Mouse (Mus musculus) limb, embryonic 13.5 days (tissue): ENCODE measurements around the gene Klf7. TPM values are rescaled to one million over a fixed set of nuclear protein-coding genes. Genes with fewer than 3 reads are reported as not detected.

Experiments used
- ATAC-seq: fragments of 200-750 bp; cut with Nextera tagmentation; 2 replicates; pipeline ENCODE4 v1.8.0; 2017; ENCODE audit warnings: low read depth, moderate number of reproducible peaks, moderate TSS enrichment; ENCODE audit not compliant: low FRiP score
- H3K27ac ChIP-seq: fragments of 300-500 bp; sonication (generic); 2 replicates; pipeline ENCODE4 v1.5.1; 2015; ENCODE audit warnings: inconsistent platforms, mild to moderate bottlenecking, moderate library complexity
- H3K27me3 ChIP-seq: fragments of 300-500 bp; sonication (generic); 2 replicates; pipeline ENCODE4 v1.6.1; 2015; ENCODE audit warnings: mild to moderate bottlenecking, inconsistent platforms
- H3K36me3 ChIP-seq: fragments of 300-500 bp; sonication (generic); 2 replicates; pipeline ENCODE4 v1.6.1; 2015; ENCODE audit warnings: inconsistent platforms, mild to moderate bottlenecking, moderate library complexity
- H3K4me1 ChIP-seq: fragments of 300-500 bp; sonication (generic); 2 replicates; pipeline ENCODE4 v1.6.1; 2015; ENCODE audit warnings: inconsistent platforms
- H3K4me2 ChIP-seq: fragments of 300-500 bp; sonication (generic); replicated peaks from 2 replicates; pipeline ENCODE4 v1.6.1; 2015; ENCODE audit warnings: inconsistent platforms, mild to moderate bottlenecking, moderate library complexity
- H3K4me3 ChIP-seq: fragments of 300-500 bp; sonication (generic); 2 replicates; pipeline ENCODE4 v1.5.1; 2015; ENCODE audit warnings: moderate library complexity, mild to moderate bottlenecking, inconsistent platforms
- H3K9ac ChIP-seq: fragments of 300-500 bp; sonication (generic); 2 replicates; pipeline ENCODE4 v1.6.1; 2015; ENCODE audit warnings: mild to moderate bottlenecking, inconsistent platforms
- H3K9me3 ChIP-seq: fragments of 300-500 bp; sonication (generic); 2 replicates; pipeline ENCODE4 v1.6.1; 2016; ENCODE audit warnings: inconsistent platforms
- WGBS: fragments of 180-500 bp; shearing (Covaris S2); methylation state at CpG from one replicate; pipeline ENCODE4 v1.1.7; 2015; 5-methylcytosine and 5-hydroxymethylcytosine counted together
- polyA plus RNA-seq: library from polyadenylated mRNA; unstranded; fragments of >200 nt; fragmentation: Nextera tagmentation; extraction: Ambion mirVana; gene quantifications from 2 replicates; pipeline ENCODE4 v1.2.1, GENCODE M21; 2015

The Klf7 gene
- polyA plus RNA-seq, 1 experiment from 2014 or later, result 20.0 TPM

DNA sequence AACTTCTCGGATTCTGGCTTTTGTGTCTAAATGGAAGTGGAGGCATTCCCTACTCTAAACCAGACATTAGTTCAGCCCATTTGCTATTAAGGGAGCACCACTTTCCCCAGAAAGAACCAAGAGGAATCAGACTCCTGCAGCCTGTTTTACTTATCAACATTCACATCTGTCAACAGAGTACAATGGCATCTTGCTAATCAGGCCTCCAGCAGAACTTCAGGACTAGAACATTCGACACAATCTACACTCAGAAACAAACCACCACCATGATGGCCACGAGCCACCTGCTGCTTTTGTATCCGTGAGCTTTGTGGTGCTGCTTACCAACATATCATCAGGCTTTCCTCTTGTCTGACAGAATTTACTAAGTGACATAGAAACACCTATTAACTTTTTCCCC is 23.3 kb downstream of the Klf7 start:
- H3K27ac ChIP-seq, result no peak overlapping the region
- no peak overlapping the region for H3K9ac ChIP-seq
- H3K4me2 ChIP-seq, result no peak overlapping the region
- WGBS, result 61% methylated on average over 4 of the region's 4 CpGs
- no peaks in the 10 kb centered on the region for H3K27me3 ChIP-seq
- ATAC-seq, result no peak
- no peaks in the 10 kb centered on the region for H3K9me3 ChIP-seq
- H3K4me3 ChIP-seq, result no peak overlapping the region
- H3K4me1 ChIP-seq, result peaks cover 34% of the 10 kb centered on the region
- H3K36me3 ChIP-seq, result no peaks in the 10 kb centered on the region

DNA sequence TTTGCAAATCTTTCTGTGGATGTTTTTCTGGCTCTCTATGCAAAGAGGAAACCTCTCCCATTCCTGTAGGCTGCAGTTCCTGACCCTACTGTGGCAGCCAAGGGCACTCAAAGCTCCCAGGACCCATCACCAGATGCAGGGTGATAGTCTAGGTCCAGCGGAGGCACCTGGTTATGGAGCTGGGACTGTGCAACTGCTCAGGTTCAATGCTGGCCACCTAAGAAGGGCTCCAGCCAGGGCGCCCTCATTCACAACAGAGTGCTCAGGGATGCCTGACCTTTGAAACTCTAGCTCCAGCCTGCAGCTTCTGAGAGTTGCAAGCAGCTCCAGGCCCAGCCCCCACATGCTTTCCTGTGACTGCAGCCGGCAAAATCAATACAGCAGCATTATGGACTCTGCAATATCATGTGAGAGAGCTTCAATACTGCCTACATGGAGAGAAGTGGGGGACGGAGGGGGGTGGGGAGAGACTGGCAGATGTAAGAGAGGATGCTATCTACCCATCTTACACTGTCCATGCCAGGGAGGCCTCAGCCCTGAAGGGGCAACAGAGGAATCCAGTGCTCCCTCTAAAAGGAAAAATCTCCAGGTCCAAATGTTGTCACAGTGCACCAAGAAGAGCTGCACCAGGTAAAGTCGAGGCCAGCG is 24.3 kb downstream of the Klf7 start:
- no peak overlapping the region for H3K27ac ChIP-seq

DNA sequence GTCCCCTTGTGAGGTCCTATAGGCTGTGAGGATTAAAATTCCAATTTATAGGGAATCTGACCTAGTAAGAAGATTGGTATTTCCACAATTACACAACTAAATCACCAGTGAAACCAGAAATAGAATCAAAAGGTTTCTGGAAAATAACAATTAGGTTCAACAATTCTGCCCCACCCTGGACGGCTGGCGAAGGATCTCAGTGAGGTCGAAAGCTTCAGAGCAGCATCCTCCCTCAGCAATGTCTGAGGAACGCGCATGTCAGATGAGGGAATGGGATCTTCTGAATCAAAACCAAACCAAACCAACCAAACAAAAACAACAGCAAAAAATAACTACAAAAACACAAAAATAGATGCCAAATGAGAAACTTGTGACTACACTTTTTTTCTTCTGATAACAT is 29.1 kb downstream of the Klf7 start:
- no peak overlapping the region for H3K4me2 ChIP-seq
- peaks cover 30% of the 10 kb centered on the region for H3K4me1 ChIP-seq
- no peak overlapping the region for H3K4me3 ChIP-seq
- H3K27me3 ChIP-seq, result no peaks in the 10 kb centered on the region
- H3K27ac ChIP-seq, result no peak overlapping the region
- no peaks in the 10 kb centered on the region for H3K36me3 ChIP-seq
- H3K9me3 ChIP-seq, result no peaks in the 10 kb centered on the region
- 91% methylated on average over 5 of the region's 5 CpGs for WGBS
- ATAC-seq, result no peak
- no peak overlapping the region for H3K9ac ChIP-seq

More for the DNA sequence above, 24.3 kb downstream of the Klf7 start:
- no peaks in the 10 kb centered on the region for H3K27me3 ChIP-seq
- no peaks in the 10 kb centered on the region for H3K36me3 ChIP-seq
- H3K9me3 ChIP-seq, result no peaks in the 10 kb centered on the region
- no peak for ATAC-seq
- H3K4me1 ChIP-seq, result peaks cover 34% of the 10 kb centered on the region
- H3K9ac ChIP-seq, result 0 out of 2 replicates have a peak overlapping the region, but pooled peaks have one; percentile 6
- H3K4me2 ChIP-seq, result no peak overlapping the region
- WGBS, result 66% methylated on average over 6 of the region's 6 CpGs
- no peak overlapping the region for H3K4me3 ChIP-seq

- Histone ChIP-seq H3K36me3 (no peaks in the 10 kb centered on the region), H3K9ac (no peak overlapping the region), H3K9me3 (no peaks in the 10 kb centered on the region), H3K4me3 (no peak overlapping the region), H3K4me2 (no peak overlapping the region), H3K27ac (no peak overlapping the region), H3K27me3 (no peaks in the 10 kb centered on the region), H3K4me1 (peaks cover 27% of the 10 kb centered on the region)
- 81% methylated on average over 9 of the region's 9 CpGs for WGBS
- ATAC-seq, result no peak
These were observed 30.5 kb downstream of the Klf7 start for GRCm38 (mm10) chr1:64091591-64091990.

DNA sequence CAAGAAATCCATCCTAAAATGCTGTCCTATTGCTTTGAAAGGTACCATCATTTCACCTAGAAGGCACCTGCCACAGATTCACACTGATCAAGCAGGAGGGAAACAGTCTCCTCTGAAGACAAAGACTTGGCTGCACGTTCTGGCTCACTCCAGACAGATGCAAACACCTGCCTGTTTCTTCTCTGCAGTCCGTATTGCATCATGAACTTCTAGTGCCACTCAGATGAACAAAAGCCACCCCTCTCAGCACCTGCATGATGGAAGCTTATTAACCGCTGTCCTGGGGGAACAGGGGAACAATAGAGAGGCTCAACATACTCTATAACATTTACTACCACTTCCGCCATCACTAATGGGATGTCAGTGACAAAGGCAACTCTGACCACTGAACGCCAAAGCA is 31.5 kb downstream of the Klf7 start:
- no peaks in the 10 kb centered on the region for H3K9me3 ChIP-seq
- H3K4me2 ChIP-seq, result no peak overlapping the region
- H3K36me3 ChIP-seq, result no peaks in the 10 kb centered on the region
- ATAC-seq, result no peak
- no peaks in the 10 kb centered on the region for H3K27me3 ChIP-seq
- H3K9ac ChIP-seq, result no peak overlapping the region
- H3K27ac ChIP-seq, result no peak overlapping the region
- peaks cover 30% of the 10 kb centered on the region for H3K4me1 ChIP-seq
- no peak overlapping the region for H3K4me3 ChIP-seq
- 86% methylated on average over 5 of the region's 5 CpGs for WGBS

- peaks cover 36% of the 10 kb centered on the region for H3K4me1 ChIP-seq
- H3K4me3 ChIP-seq, result no peak overlapping the region
- H3K9me3 ChIP-seq, result no peaks in the 10 kb centered on the region
- WGBS, result 72% methylated on average over 1 of the region's 1 CpGs
- no peaks in the 10 kb centered on the region for H3K27me3 ChIP-seq
- no peak overlapping the region for H3K27ac ChIP-seq
- no peak for ATAC-seq
- no peak overlapping the region for H3K9ac ChIP-seq
- no peaks in the 10 kb centered on the region for H3K36me3 ChIP-seq
- H3K4me2 ChIP-seq, result no peak overlapping the region
These were observed 32.4 kb downstream of the Klf7 start for GRCm38 (mm10) chr1:64089691-64090090.

DNA sequence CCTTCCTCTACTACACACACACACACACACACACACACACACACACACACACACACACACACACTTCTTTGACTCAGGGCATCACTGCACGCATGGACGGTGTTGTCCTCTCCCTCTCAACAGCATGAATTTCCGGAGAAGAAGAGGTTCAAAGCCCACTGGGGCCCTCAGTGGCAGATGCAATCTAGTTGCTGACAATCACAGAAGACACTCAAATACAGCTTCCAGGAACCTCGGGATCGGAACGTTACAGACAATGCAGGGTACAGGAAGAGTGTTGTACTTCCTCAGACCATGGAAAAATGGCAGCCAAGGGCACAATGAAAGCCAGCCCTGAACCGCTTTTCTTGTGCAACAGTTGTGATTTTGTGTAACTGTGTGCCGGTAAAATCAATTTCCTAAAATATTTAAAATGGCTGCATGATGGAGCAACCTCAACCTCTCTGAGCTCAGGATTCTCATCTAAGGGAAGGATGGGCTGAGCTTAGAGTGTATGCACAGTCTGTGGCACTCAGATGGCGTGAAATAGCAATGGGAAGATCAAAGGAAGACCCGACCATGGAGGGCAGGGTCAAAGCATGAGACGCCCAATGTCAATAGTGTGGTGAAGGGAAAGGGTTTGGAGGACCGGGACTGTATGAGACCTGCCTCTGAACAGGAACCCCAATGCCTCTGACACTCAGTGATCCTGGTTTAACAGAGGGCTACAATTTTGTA is 33.3 kb downstream of the Klf7 start:
- 0 out of 2 replicates have a peak, but pooled peaks have one; percentile 1 for ATAC-seq
- Histone ChIP-seq H3K4me2 (peak overlapping the region; percentile 54), H3K9ac (no peak overlapping the region), H3K27ac (0 out of 2 replicates have a peak overlapping the region, but pooled peaks have one; percentile 44), H3K9me3 (no peaks in the 10 kb centered on the region), H3K4me1 (peaks cover 41% of the 10 kb centered on the region), H3K27me3 (no peaks in the 10 kb centered on the region), H3K36me3 (no peaks in the 10 kb centered on the region), H3K4me3 (no peak overlapping the region)
- 70% methylated on average over 12 of the region's 12 CpGs for WGBS

- no peak overlapping the region for H3K27ac ChIP-seq
- peak; percentile 95 for ATAC-seq
These were observed 34.2 kb downstream of the Klf7 start for GRCm38 (mm10) chr1:64087657-64088603.

GRCm38 (mm10) chr1:64085875-64086274 is 36.2 kb downstream of the Klf7 start:
- Histone ChIP-seq H3K36me3 (no peaks in the 10 kb centered on the region), H3K4me1 (peaks cover 37% of the 10 kb centered on the region), H3K9me3 (no peaks in the 10 kb centered on the region), H3K9ac (no peak overlapping the region), H3K4me3 (no peak overlapping the region), H3K4me2 (no peak overlapping the region), H3K27me3 (no peaks in the 10 kb centered on the region), H3K27ac (no peak overlapping the region)
- ATAC-seq, result no peak
- WGBS, result 92% methylated on average over 4 of the region's 4 CpGs

More at GRCm38 (mm10) chr1:64087657-64088603, 34.2 kb downstream of the Klf7 start:
- Histone ChIP-seq H3K9ac (no peak overlapping the region), H3K9me3 (no peaks in the 10 kb centered on the region), H3K36me3 (no peaks in the 10 kb centered on the region), H3K4me3 (peak overlapping the region; percentile 12), H3K27me3 (no peaks in the 10 kb centered on the region), H3K4me2 (peak overlapping the region; percentile 54), H3K4me1 (peaks cover 41% of the 10 kb centered on the region)
- WGBS, result 9% methylated on average over 17 of the region's 17 CpGs

GRCm38 (mm10) chr1:64085361-64085760 is 36.7 kb downstream of the Klf7 start:
- Histone ChIP-seq H3K9me3 (no peaks in the 10 kb centered on the region), H3K27me3 (no peaks in the 10 kb centered on the region), H3K4me2 (no peak overlapping the region), H3K4me1 (peaks cover 32% of the 10 kb centered on the region), H3K27ac (no peak overlapping the region), H3K4me3 (no peak overlapping the region), H3K36me3 (no peaks in the 10 kb centered on the region), H3K9ac (no peak overlapping the region)
- ATAC-seq, result no peak
- WGBS, result 48% methylated on average over 4 of the region's 4 CpGs

DNA sequence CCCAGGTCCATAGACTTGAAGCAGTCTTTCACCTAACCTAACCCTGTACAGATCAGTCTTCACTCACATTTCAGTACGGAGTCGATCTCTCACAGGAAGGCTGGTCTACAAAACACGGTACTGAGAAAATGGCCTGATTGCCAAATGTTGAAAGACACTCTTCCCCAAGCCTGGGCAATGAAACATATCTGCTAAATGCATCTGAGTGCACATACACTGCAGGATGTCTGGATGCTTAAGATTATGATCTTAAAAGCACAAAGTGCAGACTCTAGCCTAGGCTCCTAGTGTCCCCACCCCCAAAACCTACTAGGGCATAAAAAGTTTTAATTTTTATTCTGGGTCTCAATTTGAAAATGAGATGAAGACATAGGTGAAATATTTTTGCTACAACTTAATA is 37.4 kb downstream of the Klf7 start:
- Histone ChIP-seq H3K9me3 (no peaks in the 10 kb centered on the region), H3K9ac (no peak overlapping the region), H3K36me3 (no peaks in the 10 kb centered on the region), H3K4me3 (no peak overlapping the region), H3K4me1 (peaks cover 32% of the 10 kb centered on the region), H3K4me2 (no peak overlapping the region), H3K27me3 (no peaks in the 10 kb centered on the region), H3K27ac (no peak overlapping the region)
- no peak for ATAC-seq
- WGBS, result 71% methylated on average over 3 of the region's 3 CpGs

GRCm38 (mm10) chr1:64081791-64082190 is 40.3 kb downstream of the Klf7 start:
- H3K27ac ChIP-seq, result no peak overlapping the region
- no peak overlapping the region for H3K4me2 ChIP-seq
- no peaks in the 10 kb centered on the region for H3K27me3 ChIP-seq
- H3K36me3 ChIP-seq, result peaks cover 22% of the 10 kb centered on the region
- peaks cover 14% of the 10 kb centered on the region for H3K4me1 ChIP-seq
- WGBS, result 83% methylated on average over 1 of the region's 1 CpGs
- ATAC-seq, result no peak
- H3K9ac ChIP-seq, result no peak overlapping the region
- H3K9me3 ChIP-seq, result no peaks in the 10 kb centered on the region
- H3K4me3 ChIP-seq, result no peak overlapping the region
